Mouse (Mus musculus): ENCODE data around the gene Dhx30. TPM values are rescaled to one million over a fixed set of nuclear protein-coding genes. Genes with fewer than 3 reads are reported as not detected.
"Not testable (repeated sequence)": the region's sequence is repeated elsewhere in the genome, so short reads cannot be mapped to it uniquely, and the experiment has no call there.

Gene Dhx30
- 29.6 and 29.8 TPM in 2 replicates for total RNA-seq (2015)
- 25.4 and 27.1 TPM in 2 replicates for total RNA-seq (2017)

DNA sequence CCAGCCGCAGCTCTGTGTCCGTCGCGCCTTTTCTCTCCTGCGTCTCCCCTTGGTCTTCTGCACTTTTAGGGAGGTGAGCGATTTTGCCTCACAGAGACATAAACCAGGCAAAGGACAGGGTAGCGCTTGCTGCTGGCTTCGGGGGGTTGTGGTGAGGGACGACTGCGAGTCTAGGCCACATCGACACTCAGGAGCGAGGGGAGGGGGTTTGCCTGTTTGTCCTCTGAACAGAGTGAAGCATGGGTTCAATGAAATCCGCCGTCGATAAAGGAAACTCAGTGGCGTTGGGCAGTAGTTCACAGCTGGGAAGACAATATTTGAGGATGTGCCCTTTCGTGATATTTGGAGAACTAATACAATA lies at the start of gene Dhx30:
TSS of gene Dhx30 (minus strand) at position 52 of the 361 bp plus-strand sequence.
- 0 out of 2 replicates have a peak, but pooled peaks have one; percentile 1 for ATAC-seq (ENCODE audit: poor library complexity, severe bottlenecking)

DNA sequence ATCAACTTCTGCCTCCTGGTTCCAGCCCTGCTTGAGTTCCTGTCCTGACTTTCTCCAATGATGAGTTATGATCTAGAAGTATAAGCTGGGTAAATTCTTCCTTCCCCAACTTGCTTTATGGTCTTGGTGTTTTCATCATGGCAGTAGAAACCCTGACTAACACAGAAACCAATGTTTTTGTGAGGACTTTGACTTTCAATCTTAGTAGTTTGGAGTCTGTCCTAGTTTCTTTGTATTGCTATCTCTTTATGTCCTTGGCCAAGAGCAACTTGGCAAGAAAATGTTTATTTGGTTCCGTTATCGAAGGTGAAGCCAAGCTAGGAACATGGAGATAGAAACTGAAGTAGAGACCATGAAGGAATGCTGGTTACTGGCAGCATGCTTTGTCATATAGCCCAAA lies 45.4 kb upstream of the Dhx30 start:
- no peak for ATAC-seq (ENCODE audit: poor library complexity, severe bottlenecking)

DNA sequence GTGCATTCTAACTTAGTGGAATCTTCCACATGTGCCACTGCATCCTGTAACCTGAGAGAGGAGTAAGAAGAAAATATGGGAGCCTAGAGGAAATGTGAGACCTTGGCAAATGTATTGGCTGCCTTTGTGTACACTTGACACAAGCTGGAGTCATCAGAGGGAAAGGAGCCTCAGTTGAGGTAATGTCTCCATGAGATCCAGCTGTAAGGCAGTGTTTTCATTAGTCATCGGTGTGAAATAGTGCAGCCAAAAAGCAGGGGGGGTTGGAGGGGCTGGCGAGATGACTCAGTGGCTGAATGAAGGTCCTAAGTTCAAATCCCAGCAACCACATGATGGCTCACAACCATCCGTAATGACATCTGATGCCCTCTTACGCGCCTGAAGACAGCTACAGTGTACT lies 44.8 kb upstream of the Dhx30 start:
- no peak for ATAC-seq (ENCODE audit: poor library complexity, severe bottlenecking)

DNA sequence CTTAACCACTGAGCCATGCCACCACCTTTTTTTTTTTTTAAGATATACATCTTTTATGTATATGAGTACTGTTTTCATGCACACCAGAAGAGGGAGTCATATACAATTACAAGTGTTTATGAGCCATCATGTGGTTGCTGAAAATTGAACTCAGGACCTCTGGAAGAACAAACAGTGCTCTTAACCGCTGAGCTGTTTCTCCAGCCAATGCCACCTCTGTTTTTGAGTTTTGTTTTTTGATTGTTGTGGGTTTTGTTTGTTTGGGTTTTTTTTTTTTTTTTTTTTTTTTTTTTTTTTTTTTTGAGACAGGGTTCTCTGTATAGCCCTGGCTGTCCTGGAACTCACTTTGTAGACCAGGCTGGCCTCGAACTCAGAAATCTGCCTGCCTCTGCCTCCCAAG lies 42.9 kb upstream of the Dhx30 start:
- ATAC-seq (ENCODE audit: poor library complexity, severe bottlenecking) = not testable (repeated sequence)

DNA sequence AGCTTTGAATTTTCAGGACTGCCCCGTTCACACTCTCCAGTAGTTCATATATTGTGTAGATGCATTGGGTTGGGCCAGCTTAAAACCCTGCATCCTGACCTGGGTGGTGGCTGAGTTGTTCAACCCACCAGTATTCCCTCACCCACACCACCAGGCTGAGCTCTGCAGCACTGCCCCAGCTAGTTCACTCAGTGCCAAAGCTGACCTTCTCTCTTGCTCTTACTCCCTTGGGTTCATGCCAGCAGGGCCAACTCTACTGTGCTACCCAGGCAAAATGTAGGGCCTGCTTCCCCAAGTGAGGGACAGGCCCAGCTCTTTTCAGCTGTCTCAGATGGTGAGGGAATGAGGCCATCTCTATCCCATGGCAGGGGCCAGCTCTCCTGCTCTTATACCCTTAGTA lies 41.4 kb upstream of the Dhx30 start:
- ATAC-seq (ENCODE audit: poor library complexity, severe bottlenecking) = no peak

DNA sequence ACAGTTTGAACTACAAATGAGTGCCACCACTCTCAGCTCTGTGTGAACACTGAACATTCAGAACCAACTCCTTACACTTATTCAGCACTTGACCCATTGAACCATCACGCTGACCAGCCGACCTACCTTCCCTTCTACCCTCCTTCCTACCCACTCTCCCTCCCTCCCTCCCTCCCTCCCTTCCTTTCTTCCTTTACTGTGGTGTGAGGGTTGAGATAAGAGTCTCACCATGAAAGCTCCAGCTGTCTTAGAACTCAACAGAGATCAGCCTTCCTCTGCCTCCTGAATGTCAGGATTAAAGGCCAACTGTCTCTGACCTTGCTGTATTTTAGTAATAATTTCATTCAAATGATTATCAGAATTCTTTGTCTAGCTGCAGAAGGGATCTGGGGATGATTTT lies 31.0 kb upstream of the Dhx30 start:
- ATAC-seq (ENCODE audit: poor library complexity, severe bottlenecking) = no peak

DNA sequence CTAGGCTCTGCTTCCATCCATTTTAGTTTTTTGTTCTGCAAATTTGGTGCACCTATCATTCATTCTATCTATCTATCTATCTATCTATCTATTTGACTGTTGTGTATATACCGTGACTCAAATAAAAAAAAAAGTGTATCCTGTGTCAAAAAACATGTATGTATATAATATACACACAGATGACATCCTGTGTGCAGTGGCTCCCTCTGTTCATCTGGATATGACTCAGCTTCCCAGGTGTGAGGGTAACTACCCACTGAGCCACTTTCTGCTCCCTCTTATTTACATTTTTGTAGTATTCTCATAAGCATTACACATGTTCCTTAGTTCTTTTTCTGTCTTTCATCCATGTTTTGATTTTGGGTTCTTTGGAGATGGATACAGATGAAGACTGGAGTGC lies 24.5 kb upstream of the Dhx30 start:
- ATAC-seq (ENCODE audit: poor library complexity, severe bottlenecking) = no peak

DNA sequence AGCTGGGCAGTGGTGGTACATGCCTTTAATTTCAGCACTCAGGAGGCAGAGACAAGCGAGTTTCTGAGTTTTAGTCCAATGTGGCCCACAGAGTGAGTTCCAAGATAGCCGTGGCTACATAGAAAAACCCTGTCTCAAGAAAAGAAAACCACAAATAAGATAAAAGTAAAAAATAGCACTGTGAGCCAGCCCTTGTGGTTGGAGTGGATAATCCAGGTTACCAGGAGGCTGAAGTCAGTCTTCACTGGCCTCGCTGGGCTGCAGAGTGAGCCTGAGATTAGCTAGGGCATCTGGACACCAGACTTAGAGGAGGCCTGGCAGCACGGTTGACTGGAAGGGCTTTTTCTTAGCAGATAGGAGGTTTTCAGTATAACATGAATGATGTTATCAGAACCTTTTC lies 21.5 kb upstream of the Dhx30 start:
- peak; percentile 38; the same call in 1 of the 2 replicates for ATAC-seq (ENCODE audit: poor library complexity, severe bottlenecking)

DNA sequence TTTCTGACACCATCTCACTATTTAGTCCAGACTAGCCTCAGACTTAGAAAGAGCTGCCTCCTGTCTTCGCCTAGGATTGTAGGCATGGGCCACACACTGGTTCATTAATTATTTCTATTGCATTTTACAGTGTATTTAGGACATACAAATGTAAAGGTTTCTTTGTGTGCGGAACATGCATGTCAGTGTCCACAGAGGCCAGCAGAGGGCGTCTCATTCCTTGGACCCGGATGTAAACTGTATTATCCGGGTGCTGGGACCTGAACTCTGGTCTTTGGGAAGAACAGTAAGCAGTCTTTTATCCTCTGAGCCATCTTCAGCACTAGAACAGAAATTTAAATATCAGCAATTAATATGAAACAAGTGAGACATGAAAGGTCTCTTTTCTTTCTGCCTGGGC lies 16.5 kb upstream of the Dhx30 start:
- ATAC-seq (ENCODE audit: poor library complexity, severe bottlenecking) = no peak

DNA sequence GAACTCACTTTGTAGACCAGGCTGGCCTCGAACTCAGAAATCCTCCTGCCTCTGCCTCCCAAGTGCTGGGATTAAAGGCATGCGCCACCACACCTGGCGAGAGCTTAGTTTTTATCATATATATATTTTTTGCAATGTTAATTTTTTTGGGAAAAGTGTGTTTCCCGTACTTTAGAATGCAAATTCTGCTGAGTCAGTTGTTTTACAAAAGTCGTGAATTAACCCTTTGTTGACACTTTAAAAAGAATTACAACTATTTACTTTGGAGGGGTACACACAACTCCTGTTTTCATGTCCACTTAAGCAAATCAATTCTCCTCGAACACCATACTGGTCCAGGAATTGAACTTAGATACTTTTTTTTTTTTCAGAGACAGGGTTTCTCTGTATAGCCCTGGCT lies 15.3 kb upstream of the Dhx30 start:
- ATAC-seq (ENCODE audit: poor library complexity, severe bottlenecking) = no peak

DNA sequence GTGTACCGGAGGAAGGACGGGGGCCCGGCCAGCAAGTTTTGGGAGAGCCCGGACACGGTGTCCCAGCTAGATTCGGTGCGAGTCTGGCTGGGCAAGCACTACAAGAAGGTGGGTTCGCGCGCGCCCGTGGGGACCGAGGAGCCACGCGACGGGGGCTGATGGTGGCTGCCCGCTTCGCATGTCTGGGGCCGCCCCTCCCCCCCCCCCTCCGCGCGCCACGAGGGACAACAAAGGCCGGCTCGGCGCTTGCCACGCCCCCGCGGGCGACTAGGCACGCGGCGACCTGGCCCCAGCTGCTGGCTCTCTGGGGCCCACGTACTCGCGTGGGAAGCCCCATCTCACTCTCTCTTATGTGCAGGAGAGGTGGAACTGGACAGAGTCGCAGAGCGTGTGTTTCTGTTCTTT lies 14.6 kb upstream of the Dhx30 start:
- peak; percentile 41 for ATAC-seq (ENCODE audit: poor library complexity, severe bottlenecking)

DNA sequence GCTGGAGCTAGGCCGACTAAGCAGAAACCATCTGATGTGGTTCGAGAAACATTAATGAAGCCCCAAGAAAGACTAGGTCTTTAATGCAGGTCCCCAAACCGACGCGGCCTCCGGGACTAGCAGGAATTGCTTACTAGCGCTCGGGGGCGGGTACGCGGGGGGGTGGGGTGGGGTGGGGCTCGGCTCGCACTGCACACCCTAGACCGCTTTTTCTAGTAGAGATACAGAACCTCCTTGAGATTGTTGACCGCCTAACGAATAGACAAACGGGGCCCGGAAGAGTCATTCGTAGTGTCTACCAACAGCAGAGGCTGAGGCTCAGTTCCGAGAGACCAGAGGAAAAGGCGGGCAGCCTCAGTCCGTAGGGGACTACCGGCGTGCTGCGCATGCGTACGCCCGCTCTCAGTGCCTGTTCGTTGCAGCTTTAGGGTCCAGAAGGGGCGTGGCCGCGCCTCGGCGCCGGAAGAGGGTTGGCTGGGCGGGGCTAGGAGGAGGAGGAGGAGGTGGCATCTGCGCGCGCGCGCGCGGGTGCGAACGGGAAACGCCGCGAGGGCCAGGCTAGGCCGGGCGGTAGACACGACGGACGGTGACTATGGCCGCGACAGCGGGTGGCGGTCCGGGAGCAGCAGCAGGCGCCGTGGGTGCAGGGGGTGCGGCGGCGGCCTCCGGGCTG lies 14.0 kb upstream of the Dhx30 start:
- ATAC-seq (ENCODE audit: poor library complexity, severe bottlenecking) = peak; percentile 99

DNA sequence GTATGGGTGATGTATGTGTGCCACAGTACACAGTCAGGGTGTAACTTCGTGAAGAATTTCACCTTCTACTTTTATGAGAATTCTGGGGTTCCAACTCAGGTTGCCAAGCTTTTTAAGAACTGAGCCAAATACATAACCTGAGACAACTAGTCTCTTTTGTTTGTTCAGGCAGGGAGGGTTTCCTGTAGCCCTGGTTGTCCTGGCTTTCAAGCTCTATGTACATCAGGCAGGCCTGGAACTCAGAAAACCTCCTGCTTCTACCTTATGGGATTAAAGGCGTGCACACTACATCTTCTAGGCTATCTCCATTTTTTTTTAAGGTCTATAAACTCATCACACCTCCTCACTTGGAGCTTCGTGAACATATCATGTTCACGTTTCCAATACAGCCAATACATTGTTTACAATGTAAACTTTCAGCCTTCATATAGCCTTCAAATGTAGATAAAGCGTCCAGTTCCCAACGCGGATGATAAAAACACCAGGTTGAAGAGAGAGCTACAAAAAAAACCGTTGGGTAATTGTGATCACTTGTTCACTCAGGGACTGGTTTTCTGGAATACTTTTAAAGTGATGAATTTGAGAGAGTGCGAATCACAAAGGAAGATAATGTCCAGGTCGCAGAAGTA lies 13.4 kb upstream of the Dhx30 start:
- ATAC-seq (ENCODE audit: poor library complexity, severe bottlenecking) = no peak

DNA sequence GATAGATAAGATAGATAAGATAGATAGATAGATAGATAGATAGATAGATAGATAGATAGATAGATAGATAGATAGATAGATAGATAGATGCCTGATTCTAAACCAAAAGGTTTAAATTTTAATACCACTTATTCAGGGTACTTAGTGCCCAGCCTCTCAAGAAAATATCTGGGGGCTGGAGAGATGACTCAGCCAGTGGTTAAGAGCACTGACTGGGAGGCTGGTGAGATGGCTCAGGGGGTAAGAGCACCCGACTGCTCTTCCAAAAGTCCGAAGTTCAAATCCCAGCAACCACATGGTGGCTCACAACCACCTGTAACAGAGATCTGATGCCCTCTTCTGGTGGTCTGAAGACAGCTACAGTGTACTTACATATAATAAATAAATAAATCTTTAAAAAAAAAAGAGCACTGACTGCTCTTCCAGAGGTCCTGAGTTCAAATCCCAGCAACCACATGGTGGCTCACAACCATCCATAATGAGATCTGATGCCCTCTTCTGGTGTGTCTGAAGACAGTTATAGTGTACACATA lies 6.4 kb upstream of the Dhx30 start:
- ATAC-seq (ENCODE audit: poor library complexity, severe bottlenecking) = not testable (repeated sequence)

DNA sequence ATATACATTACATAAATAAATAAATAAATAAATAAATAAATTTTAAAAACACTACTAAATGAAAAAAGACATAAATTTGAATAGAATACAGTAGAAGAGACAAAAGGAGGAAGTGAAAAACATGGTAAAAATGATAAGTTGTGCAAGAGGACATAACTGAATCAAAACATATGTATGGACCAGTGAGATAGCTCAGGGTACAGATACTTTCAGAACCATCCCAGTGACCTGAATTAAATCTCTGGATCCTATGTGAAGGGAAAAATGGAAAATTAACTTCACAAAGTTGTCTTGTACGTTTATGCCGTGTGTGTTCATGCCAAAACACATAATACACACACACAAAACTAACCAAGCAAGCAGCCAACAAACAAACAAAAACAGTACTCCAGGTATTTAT lies 5.7 kb upstream of the Dhx30 start:
- ATAC-seq (ENCODE audit: poor library complexity, severe bottlenecking) = no peak

DNA sequence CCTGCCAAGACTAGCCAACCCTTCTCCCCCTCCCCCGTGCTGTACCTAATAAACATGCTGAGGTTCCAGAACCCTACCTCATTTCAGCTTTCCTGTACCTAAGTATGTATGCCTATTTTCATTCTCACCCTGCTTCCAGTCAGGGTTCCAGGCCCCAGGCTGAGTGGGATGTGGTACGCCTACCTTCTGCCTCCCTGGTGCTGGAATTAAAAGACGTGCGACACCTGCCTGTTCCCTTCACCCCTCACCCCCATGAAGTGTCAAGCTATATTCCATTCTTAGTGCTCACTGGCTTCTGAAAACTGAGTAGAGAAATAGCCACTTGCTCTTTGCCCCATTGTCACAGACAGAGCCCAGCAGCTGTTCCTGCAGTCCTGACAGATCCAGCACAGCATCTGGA lies 3.8 kb upstream of the Dhx30 start:
- ATAC-seq (ENCODE audit: poor library complexity, severe bottlenecking) = no peak

DNA sequence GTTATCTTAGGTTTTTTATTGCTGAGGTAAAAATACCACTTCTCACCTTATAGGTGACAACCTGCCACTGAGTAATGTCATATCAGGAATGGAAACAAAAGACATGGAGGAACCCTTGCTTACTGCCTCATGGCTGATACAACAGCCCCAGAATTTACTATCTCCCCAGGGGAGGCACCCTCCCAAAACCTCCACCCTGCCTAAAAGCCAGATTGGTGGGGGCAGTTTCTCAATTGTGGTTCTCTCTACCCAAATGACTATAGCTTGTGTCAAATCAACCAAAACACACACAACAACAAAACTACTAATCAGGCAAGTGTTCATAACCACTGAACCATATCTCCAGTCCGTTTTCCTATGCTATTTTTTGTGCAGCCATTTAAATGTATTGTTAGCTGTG lies 619 bp upstream of the Dhx30 start:
- no peak for ATAC-seq (ENCODE audit: poor library complexity, severe bottlenecking)

DNA sequence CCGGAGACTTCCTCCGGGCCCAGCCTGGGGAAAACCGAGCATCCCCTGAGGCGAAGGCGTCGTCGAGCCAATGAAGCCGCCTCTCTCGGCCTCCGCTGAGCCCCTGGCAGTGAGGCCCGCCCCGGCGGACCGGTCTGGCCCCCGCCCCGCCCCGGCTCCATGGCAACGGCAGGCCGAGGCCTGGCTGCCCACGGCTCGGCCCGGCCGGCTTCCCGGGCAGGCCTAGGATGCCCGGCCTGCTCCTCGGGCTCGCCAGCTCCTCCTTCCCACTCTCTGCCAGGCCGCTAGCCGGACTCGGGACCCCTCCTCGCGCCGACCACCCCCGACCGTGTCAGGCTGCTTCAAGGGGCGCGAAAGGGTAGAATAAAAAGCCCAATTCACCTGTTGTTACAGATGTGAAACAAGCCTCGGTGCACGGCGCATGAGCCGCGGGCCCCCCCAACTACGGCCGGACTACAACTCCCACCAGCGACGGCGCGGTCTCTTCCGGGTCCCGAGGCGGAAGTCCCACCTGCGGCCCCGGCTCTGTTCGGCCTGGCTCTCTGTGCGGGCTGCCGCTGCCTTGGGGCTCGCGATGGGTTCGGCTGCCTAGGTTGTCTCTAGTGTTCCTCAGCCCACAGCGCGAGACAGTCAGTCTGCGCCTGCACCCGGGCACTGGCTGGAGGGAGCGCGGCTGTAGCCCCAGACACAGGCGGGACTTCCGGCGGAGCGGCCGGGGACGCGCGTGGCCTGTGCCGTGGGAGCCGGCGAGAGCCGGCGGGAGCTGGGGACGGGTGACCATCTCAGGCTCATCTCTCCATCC lies 452 bp downstream of the Dhx30 start, which contains the start of gene Smarcc1:
TSS of gene Smarcc1 (plus strand) at position 732 of the 802 bp plus-strand sequence.
- peak; percentile 95 for ATAC-seq (ENCODE audit: poor library complexity, severe bottlenecking)

DNA sequence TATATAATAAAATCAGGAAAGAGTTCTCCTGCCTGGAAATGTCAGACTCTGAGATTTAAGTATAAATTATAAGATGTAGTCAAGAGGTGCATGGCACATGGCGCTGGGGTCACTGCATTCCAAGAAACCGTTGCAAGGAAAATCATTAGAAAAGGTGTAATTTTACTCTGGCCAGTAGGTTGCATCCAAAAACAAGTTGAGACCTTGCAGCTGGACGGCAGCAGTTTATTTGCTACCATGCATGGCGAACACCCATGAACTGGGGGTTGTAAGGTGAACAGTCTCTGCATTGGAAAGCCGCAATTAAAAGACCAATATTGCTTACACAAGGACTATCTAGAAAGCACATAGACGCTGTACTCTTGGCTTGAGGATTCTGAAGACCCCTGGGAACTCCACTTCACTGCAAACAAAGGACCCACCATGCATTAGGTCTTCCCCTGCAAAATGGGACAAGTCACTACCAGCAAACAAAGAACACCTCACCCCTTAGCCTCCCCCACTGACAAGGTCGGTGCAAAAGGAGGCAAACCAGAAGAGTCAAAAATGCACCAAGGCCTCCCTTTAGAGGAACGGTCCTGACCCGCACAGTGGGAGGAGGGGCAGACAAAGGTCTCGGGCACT lies 1.2 kb downstream of the Dhx30 start:
- ATAC-seq (ENCODE audit: poor library complexity, severe bottlenecking) = no peak

DNA sequence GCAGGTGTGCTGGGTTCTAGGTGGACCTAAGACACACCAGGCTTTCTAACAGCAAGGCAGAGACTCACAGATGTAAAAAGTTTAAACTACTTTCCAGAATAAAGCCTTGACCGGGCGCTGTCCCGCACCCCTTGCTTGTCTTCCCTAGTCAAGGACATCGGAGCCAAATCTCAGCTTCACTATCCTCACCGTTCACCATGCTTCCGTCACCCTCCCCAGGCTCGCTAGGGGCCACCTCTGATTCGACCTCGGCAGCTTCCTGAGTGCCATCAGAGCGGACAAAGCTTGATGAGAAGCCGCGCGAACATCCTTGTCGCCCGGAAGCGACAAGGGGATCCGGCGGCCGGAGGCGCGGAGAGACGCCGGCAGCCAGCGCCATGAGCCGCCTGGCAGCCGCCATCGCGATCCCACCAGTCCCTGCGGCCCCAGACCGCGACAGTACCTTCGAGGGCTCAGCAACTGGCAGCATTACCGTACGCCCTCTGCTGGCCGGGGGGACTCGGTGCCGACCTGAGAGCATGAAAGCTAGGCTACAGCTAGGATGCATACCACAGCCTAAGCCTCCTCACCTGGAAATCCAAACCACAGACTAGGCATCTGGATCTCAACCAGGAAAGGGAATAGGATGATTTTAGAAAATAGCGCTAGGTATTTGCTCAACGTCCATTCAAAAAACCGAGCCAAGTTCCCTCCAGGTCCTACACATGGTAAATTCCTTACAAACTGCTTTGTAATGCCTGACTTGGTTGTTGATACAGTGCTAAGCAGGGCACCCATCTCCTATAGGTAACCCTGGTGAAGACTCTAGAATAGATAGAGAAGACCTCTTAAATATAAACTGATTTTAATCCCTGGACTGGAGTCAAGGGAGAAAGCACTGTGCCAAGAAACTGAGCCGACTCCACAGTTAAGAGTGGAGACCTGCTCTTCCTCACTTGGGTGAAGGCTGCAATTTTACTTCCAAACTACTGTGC lies 16.7 kb downstream of the Dhx30 start:
- peak; percentile 100 for ATAC-seq (ENCODE audit: poor library complexity, severe bottlenecking)

Measured in megakaryocyte, adult 5-6 weeks (primary cell).